Mouse (Mus musculus): ENCODE results near the gene Rbpjl. TPM values are rescaled to one million over a fixed set of nuclear protein-coding genes. Genes with fewer than 3 reads are reported as not detected.
A peak's percentile ranks its signal among the peaks of the same experiment; 100 is the strongest.

The Rbpjl gene
- not detected in 2 replicates for polyA plus RNA-seq (2014; fragmentation: Nextera tagmentation; extraction: Ambion mirVana)

DNA sequence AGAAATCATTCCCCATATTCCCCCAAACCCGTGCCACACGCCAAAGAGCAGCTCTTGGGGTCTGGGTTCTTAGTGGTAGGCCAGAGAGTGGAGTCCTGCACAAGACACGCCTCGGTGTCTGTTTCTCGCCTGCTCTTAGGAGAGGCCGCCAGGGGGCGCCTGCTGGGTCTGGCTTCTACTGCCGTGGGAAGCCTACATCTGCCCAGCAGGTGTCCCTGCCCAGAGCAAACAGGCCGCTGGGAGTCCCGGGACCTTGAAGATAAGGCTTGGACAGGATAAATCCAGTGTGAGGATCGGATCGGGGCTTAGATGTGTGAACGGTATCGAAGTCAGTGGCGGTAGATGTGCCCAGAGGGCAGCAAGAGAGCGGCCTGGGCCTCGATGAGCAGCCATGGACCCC lies at the start of gene Rbpjl:
Rbpjl (plus strand) TSS at position 236 of the 400 bp plus-strand sequence.
- H3K4me3 ChIP-seq (replicated peaks; ENCODE audit: low read depth, low read length), result no peak within 1 kb of the TSS
- DNase-seq (peak; percentile 83), ATAC-seq (ENCODE audit: low FRiP score, low TSS enrichment) (no peak)
- H3K9me3 ChIP-seq (ENCODE audit: control insufficient read depth, low read length), result no peaks in the 10 kb centered on the region
- H3K4me2 ChIP-seq (ENCODE audit: low read length), result no peak within 1 kb of the TSS
- H3K4me1 ChIP-seq (ENCODE audit: control insufficient read depth, insufficient read depth, low read length), result peaks cover 7% of the 10 kb centered on the region
- no peak within 1 kb of the TSS for H3K9ac ChIP-seq (replicated peaks; ENCODE audit: low read length)
- H3K27ac ChIP-seq (replicated peaks; ENCODE audit: low read depth, low read length), result no peak within 1 kb of the TSS
- peaks cover 89% of the 10 kb centered on the region for H3K27me3 ChIP-seq (ENCODE audit: control insufficient read depth, insufficient read depth, low read length)
- no peaks in the 10 kb centered on the region for H3K36me3 ChIP-seq (ENCODE audit: control insufficient read depth, insufficient read depth, low read length)
- WGBS, result 5% methylated on average over 17 of the region's 17 CpGs

DNA sequence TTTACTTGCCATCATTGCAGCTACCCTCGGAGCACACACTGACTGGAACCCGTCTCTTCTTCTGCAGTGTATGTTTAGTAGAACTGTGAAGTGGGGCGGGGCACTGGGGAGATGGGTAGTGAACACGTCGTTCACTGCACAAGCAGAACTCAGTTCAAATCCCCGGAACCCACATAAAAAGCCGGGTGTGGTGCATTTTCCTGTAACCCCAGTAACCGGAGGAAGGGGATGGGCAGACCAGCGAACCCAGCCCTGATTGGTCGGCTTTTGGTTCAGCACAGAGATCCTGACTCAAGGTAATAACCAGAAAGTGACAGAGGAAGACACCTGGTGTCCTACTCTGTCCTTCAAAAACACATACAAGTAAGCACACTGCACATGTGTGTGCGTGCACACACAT lies 49.6 kb upstream of the Rbpjl start:
- H3K4me1 ChIP-seq (ENCODE audit: control insufficient read depth, insufficient read depth, low read length), result no peaks in the 10 kb centered on the region
- no peak for DNase-seq
- H3K4me3 ChIP-seq (replicated peaks; ENCODE audit: low read depth, low read length), result no peak overlapping the region
- no peaks in the 10 kb centered on the region for H3K36me3 ChIP-seq (ENCODE audit: control insufficient read depth, insufficient read depth, low read length)
- H3K9me3 ChIP-seq (ENCODE audit: control insufficient read depth, low read length), result no peaks in the 10 kb centered on the region
- H3K27me3 ChIP-seq (ENCODE audit: control insufficient read depth, insufficient read depth, low read length), result no peaks in the 10 kb centered on the region
- ATAC-seq (ENCODE audit: low FRiP score, low TSS enrichment), result no peak
- H3K27ac ChIP-seq (replicated peaks; ENCODE audit: low read depth, low read length), result no peak overlapping the region
- WGBS, result 86% methylated on average over 11 of the region's 11 CpGs
- no peak overlapping the region for H3K4me2 ChIP-seq (ENCODE audit: low read length)
- no peak overlapping the region for H3K9ac ChIP-seq (replicated peaks; ENCODE audit: low read length)

DNA sequence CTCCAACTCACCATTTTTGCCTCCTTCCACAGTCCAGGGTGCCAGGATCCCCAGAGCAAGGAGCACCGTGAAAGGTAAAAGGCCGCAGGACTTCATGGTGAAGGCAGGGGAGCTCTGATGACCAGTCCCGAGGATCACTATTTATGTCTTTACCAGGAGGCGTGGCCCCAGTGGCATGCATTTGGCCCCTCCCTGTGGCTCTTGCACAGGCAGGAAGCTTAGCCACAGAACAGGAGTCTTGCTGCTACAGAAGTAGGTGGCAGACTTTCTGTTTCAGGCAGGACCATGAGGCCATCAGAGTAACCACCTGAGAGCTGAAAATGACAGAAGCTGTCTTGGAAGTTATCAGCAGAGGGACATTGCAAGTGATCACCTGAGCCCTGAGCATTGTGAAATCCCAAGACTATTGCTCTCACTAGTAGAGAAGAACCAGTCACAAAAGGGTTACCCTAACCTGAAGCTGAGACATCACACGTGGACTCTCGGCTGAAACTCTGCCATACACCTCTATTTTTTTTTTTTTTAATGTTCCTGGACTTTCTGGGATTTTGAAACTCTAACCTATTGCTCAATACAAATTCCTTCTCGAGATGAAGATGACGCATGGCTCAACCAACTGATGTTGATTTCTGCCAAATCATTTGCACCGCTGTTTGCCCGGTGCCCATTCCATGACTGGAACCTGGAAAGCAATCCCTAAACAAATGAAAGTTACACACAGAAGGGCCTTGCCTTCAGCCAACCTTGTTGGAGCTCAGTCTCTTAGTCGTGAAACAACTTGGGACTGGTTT lies 46.6 kb upstream of the Rbpjl start:
- H3K4me2 ChIP-seq (ENCODE audit: low read length), result no peak overlapping the region
- H3K9me3 ChIP-seq (ENCODE audit: control insufficient read depth, low read length), result no peaks in the 10 kb centered on the region
- no peaks in the 10 kb centered on the region for H3K36me3 ChIP-seq (ENCODE audit: control insufficient read depth, insufficient read depth, low read length)
- no peak overlapping the region for H3K4me3 ChIP-seq (replicated peaks; ENCODE audit: low read depth, low read length)
- ATAC-seq (ENCODE audit: low FRiP score, low TSS enrichment), result no peak
- no peak overlapping the region for H3K27ac ChIP-seq (replicated peaks; ENCODE audit: low read depth, low read length)
- H3K27me3 ChIP-seq (ENCODE audit: control insufficient read depth, insufficient read depth, low read length), result no peaks in the 10 kb centered on the region; the same call in 1 of the 2 replicates
- no peak overlapping the region for H3K9ac ChIP-seq (replicated peaks; ENCODE audit: low read length)
- DNase-seq, result no peak
- 0 out of 2 replicates have a peak, but pooled peaks cover 2% of the 10 kb centered on the region for H3K4me1 ChIP-seq (ENCODE audit: control insufficient read depth, insufficient read depth, low read length)
- WGBS, result 78% methylated on average over 11 of the region's 11 CpGs

DNA sequence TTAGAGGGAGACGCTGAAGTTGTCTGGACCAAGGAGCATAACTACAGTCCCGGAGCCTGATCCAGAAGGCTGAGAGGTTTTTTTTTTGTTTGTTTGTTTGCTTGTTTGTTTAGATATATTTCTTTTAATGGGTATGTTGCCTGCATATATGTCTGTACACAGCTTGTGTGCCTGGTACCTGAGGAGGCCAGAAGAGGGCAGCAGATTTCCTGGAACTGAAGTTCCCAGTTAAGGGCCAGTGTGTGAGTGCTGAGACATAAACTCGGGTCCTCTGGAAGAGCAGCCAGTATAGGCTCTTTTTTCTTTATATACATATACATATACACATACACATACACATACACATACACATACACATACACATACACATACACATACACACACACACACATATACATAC lies 44.6 kb upstream of the Rbpjl start:
- Histone ChIP-seq H3K4me3 (replicated peaks; ENCODE audit: low read depth, low read length) (no peak overlapping the region), H3K36me3 (ENCODE audit: control insufficient read depth, insufficient read depth, low read length) (no peaks in the 10 kb centered on the region), H3K4me2 (ENCODE audit: low read length) (no peak overlapping the region), H3K9me3 (ENCODE audit: control insufficient read depth, low read length) (no peaks in the 10 kb centered on the region), H3K4me1 (ENCODE audit: control insufficient read depth, insufficient read depth, low read length) (0 out of 2 replicates have a peak, but pooled peaks cover 2% of the 10 kb centered on the region), H3K27me3 (ENCODE audit: control insufficient read depth, insufficient read depth, low read length) (no peaks in the 10 kb centered on the region; the same call in 1 of the 2 replicates), H3K27ac (replicated peaks; ENCODE audit: low read depth, low read length) (no peak overlapping the region), H3K9ac (replicated peaks; ENCODE audit: low read length) (no peak overlapping the region)
- 73% methylated on average over 3 of the region's 3 CpGs for WGBS
- DNase-seq (no peak), ATAC-seq (ENCODE audit: low FRiP score, low TSS enrichment) (no peak)

DNA sequence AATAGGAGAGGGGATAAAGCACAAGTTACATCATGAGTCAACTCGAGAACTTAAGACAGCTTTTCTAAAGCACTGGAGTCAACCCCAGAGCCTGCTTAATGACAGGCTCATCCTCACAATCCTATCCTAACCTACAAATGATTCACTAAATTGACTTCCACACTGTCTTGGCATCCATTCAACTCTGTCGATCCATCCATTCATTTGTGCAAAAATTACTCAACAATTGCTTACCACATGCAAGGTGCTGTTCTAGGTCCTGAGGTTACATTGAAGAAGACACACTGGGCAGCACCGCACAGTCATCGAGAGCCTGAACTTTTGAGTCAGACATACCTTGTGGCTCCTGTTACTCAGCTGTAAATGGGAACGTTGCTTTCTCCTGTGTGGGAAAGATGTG lies 43.9 kb upstream of the Rbpjl start:
- no peak overlapping the region for H3K4me2 ChIP-seq (ENCODE audit: low read length)
- H3K36me3 ChIP-seq (ENCODE audit: control insufficient read depth, insufficient read depth, low read length), result no peaks in the 10 kb centered on the region
- H3K9ac ChIP-seq (replicated peaks; ENCODE audit: low read length), result no peak overlapping the region
- no peaks in the 10 kb centered on the region; the same call in 1 of the 2 replicates for H3K27me3 ChIP-seq (ENCODE audit: control insufficient read depth, insufficient read depth, low read length)
- 83% methylated on average over 5 of the region's 5 CpGs for WGBS
- H3K27ac ChIP-seq (replicated peaks; ENCODE audit: low read depth, low read length), result no peak overlapping the region
- ATAC-seq (ENCODE audit: low FRiP score, low TSS enrichment) (no peak), DNase-seq (no peak)
- no peaks in the 10 kb centered on the region for H3K9me3 ChIP-seq (ENCODE audit: control insufficient read depth, low read length)
- H3K4me3 ChIP-seq (replicated peaks; ENCODE audit: low read depth, low read length), result no peak overlapping the region
- H3K4me1 ChIP-seq (ENCODE audit: control insufficient read depth, insufficient read depth, low read length), result 0 out of 2 replicates have a peak, but pooled peaks cover 2% of the 10 kb centered on the region

DNA sequence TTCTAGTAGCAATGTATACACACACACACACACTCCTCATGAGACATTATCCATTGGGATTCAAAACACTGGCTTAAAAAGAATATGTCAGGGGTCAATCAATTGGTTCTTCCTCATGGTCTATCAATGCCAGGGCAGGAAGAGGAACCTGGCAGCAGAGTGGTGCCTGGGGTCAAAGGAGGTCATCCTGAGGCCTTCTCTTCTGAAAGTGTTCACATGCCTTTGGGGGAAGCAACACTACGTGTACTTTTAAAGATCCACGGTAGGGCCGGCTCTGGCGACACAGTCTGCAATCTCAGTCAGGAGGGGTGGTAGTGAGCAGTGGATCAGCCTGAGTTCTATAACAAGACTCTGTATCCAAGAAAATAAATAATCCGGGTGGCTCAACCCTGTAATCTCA lies 43.3 kb upstream of the Rbpjl start:
- Histone ChIP-seq H3K27ac (replicated peaks; ENCODE audit: low read depth, low read length) (no peak overlapping the region), H3K36me3 (ENCODE audit: control insufficient read depth, insufficient read depth, low read length) (no peaks in the 10 kb centered on the region), H3K4me3 (replicated peaks; ENCODE audit: low read depth, low read length) (no peak overlapping the region), H3K9ac (replicated peaks; ENCODE audit: low read length) (no peak overlapping the region), H3K27me3 (ENCODE audit: control insufficient read depth, insufficient read depth, low read length) (no peaks in the 10 kb centered on the region; the same call in 1 of the 2 replicates), H3K4me2 (ENCODE audit: low read length) (no peak overlapping the region), H3K4me1 (ENCODE audit: control insufficient read depth, insufficient read depth, low read length) (0 out of 2 replicates have a peak, but pooled peaks cover 2% of the 10 kb centered on the region), H3K9me3 (ENCODE audit: control insufficient read depth, low read length) (no peaks in the 10 kb centered on the region)
- DNase-seq (no peak), ATAC-seq (ENCODE audit: low FRiP score, low TSS enrichment) (no peak)
- WGBS, result 76% methylated on average over 5 of the region's 5 CpGs

DNA sequence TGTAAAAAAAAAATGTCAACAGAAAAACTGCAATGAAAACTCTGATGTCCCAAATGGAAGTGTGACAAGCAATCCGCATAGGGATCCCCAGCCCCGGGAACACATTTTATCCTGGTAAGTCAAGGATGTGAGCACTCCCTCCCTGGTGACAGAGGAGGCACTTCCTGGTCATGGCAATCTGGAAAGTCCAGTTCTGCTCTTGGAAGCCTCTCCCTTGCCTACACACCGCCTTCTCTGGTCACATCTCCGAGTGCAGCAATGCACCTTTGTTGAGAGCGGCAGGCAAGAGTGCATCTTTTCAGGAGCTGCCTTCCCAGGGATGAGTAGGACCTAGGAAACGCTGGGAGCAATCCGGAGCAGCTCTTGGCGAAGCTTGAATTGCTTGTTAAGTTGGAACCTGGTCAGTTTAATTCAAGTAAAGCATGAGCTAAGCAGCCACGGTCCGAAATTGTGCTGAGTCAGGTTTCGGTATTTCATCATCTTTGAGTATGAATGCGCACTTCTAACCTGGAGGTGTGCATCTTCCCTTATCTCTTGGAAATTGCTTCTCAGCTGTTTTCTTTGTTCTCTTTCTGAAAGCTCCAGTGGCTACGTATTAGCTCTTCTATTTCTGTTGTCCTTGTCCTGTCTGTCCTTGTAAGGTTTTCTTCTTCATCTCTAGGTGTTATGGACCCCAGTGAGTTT lies 41.8 kb upstream of the Rbpjl start:
- DNase-seq (no peak), ATAC-seq (ENCODE audit: low FRiP score, low TSS enrichment) (no peak)
- 29% methylated on average over 13 of the region's 13 CpGs for WGBS

DNA sequence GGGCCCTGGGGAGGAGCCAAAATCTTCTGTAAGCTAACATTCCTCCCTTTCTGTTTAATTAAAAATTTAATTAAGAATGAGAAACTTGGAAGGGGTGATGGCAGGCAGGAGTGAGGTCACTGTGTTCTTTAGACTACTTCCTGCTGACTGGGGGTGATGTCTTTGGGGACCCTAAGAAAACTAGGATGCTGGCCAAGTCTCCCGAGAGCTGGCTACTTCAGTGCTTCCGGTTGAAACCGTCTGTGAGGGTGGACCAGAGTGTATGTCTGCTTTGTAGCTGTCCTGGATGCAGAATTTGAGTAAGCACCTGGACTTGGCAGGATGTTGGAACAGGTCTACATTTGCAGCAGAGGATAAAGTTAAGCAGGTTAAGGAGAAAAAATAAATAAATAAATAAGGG lies 36.0 kb upstream of the Rbpjl start:
- no peak overlapping the region for H3K9ac ChIP-seq (replicated peaks; ENCODE audit: low read length)
- no peak overlapping the region for H3K4me3 ChIP-seq (replicated peaks; ENCODE audit: low read depth, low read length)
- no peaks in the 10 kb centered on the region for H3K4me1 ChIP-seq (ENCODE audit: control insufficient read depth, insufficient read depth, low read length)
- ATAC-seq (ENCODE audit: low FRiP score, low TSS enrichment) (no peak), DNase-seq (no peak)
- no peaks in the 10 kb centered on the region for H3K36me3 ChIP-seq (ENCODE audit: control insufficient read depth, insufficient read depth, low read length)
- WGBS, result 80% methylated on average over 3 of the region's 3 CpGs
- no peak overlapping the region for H3K27ac ChIP-seq (replicated peaks; ENCODE audit: low read depth, low read length)
- no peaks in the 10 kb centered on the region for H3K9me3 ChIP-seq (ENCODE audit: control insufficient read depth, low read length)
- no peaks in the 10 kb centered on the region for H3K27me3 ChIP-seq (ENCODE audit: control insufficient read depth, insufficient read depth, low read length)
- no peak overlapping the region for H3K4me2 ChIP-seq (ENCODE audit: low read length)

More for the DNA sequence above, 41.8 kb upstream of the Rbpjl start:
- Histone ChIP-seq H3K27me3 (ENCODE audit: control insufficient read depth, insufficient read depth, low read length) (no peaks in the 10 kb centered on the region; the same call in 1 of the 2 replicates), H3K4me2 (ENCODE audit: low read length) (no peak overlapping the region), H3K4me1 (ENCODE audit: control insufficient read depth, insufficient read depth, low read length) (0 out of 2 replicates have a peak, but pooled peaks cover 2% of the 10 kb centered on the region), H3K36me3 (ENCODE audit: control insufficient read depth, insufficient read depth, low read length) (no peaks in the 10 kb centered on the region), H3K9ac (replicated peaks; ENCODE audit: low read length) (no peak overlapping the region), H3K27ac (replicated peaks; ENCODE audit: low read depth, low read length) (no peak overlapping the region), H3K4me3 (replicated peaks; ENCODE audit: low read depth, low read length) (no peak overlapping the region), H3K9me3 (ENCODE audit: control insufficient read depth, low read length) (no peaks in the 10 kb centered on the region)

Measured in midbrain, embryonic 14.5 days (tissue).